Mouse (Mus musculus): ENCODE data around the gene Slc16a1.

- TF ChIP-seq CTCF (IDR thresholded peaks at IDR 0.05; ENCODE audit: borderline replicate concordance, insufficient read depth, low read depth, low read length) (no peak), POLR2A (IDR thresholded peaks at IDR 0.05; ENCODE audit: borderline replicate concordance, insufficient read depth, low read length) (no peak)
Measured at GRCm38 (mm10) chr3:104621841-104622240, 16.6 kb upstream of the Slc16a1 start.

Data from cerebellum, adult 2 months (tissue).